In genomic region chr13:33563366-33563765, GRCm38 (mm10) we compare ENCODE assay signal across 19 mouse cellular contexts.
DNase-seq lines count a peak whose midpoint lies in the region.
"Had no signal": no experiment of that assay in that cellular context is flagged by ENCODE, and none has a peak within 500 bp of the region (broad histone marks: within the 10 kb centered on the region; RNA-seq: fewer than 3 reads in every experiment).

No protein-coding gene starts in this region.

- DNase-seq in ES-CJ7 (ENCODE audit: low read depth, low spot score) (peak; percentile 23), R1 (ENCODE audit: low read depth, low spot score) (peak; percentile 61), ZHBTc4 (ENCODE audit: low read depth, low spot score) (peak; percentile 68)
- no peak for DNase-seq in left cerebral cortex, adult 9 months (ENCODE audit: low spot score in 2 of 2)
- no peak for DNase-seq in embryo, embryonic 9.5 days (ENCODE audit: extremely low spot score)
- DNase-seq in embryo, embryonic 10 days (ENCODE audit: low spot score): no peak
- DNase-seq: adrenal gland, adult 2 months; adrenal gland, adult 8-10 months; adrenal gland, postnatal 10 days; adrenal gland, postnatal 14 days; adrenal gland, postnatal 25 days; adrenal gland, postnatal 36 days; B cell, adult 2 months; cerebellum, adult 11 months; cerebellum, adult 11-12 months; cerebellum, adult 18-20 months; cerebellum, adult 2 months; cerebellum, adult 8-10 months; cerebellum, adult 9-10 months had no signal

Comparison
In these comparisons a context has a peak if more than half of its experiments do, and no peak if none do; other contexts are left out.
1. DNase-seq: peak in ES-CJ7 (single experiment), R1 (single experiment) and ZHBTc4 (single experiment); none in left cerebral cortex, adult 9 months (0 of 2), embryo, embryonic 9.5 days (single experiment) and embryo, embryonic 10 days (single experiment).